Mouse (Mus musculus) gastrocnemius, adult 18-20 months (tissue): ENCODE data around the gene Vmn1r60. TPM values are rescaled to one million over a fixed set of nuclear protein-coding genes. Genes with fewer than 3 reads are reported as not detected.
"Not testable (repeated sequence)": the region's sequence is repeated elsewhere in the genome, so short reads cannot be mapped to it uniquely, and the experiment has no call there.

Source experiments
- DNase-seq: peaks from one replicate; pipeline ENCODE4 v3.0.0; 2021; ENCODE audit warnings: low spot score
- long read RNA-seq, 2 experiments: library from polyadenylated mRNA; stranded (forward); transcript quantifications; one replicate each; pipeline ENCODE4 v2.0.0; 2021
- total RNA-seq, 2 experiments: library from RNA; stranded (reverse); gene quantifications; 2 replicates each; pipeline ENCODE4 v1.2.3; 2021

Gene Vmn1r60
- total RNA-seq: not detected
- long read RNA-seq, experiment 1: 0 reads
- long read RNA-seq, experiment 2: 0 reads

DNA sequence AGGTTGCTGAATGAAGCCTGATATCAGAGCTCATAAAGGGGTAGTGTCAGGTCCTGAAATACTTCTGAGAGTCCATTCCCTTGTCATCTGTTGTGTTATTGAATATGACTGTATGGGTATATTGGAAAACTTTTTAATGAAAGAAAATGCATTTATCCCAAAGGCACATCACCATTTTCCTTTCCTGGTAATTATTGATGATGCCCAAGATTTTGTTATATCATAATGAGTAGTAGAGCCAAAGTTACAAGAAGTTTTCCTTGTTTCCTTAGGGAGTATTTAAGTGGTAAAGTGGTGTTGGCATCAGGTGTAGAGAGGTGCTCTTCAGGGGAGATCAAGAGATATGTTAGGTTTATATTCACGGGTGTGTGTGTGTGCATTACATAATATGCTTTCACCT is at the start of gene Vmn1r60:
TSS of gene Vmn1r60 (minus strand) at position 101 of the 400 bp plus-strand sequence.
- DNase-seq: not testable (repeated sequence)

DNA sequence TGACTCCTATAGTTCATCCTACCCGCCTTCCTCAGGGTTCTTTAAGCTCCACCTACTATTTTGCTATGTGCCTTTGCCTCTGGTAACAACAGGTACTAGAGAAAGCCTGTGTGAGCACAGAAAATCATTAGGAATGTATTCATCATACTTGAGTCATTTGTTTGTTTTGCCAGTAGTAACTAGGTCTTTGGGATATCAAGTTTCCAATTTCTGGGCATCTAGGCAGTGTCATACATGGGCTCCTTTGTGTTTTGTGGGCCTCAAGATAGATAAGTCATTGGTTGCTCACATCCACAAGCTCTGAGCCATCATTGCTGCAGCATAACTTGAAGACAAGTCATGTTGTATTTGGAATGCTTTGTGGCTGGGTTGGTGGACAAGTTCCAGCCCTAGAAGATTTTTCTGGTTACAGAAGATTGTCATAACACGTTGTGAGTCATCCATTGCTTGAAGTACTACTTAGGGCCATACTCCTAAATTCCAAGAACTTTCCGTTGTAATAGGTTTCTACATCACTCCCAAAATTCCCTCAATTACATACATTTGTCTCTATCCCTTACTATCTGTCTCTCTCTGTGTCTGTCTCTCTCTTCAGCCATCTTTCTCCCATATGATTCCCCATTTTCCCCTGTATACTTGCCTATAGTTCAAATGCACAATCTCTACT is 6.2 kb downstream of the Vmn1r60 start:
- DNase-seq: not testable (repeated sequence)

DNA sequence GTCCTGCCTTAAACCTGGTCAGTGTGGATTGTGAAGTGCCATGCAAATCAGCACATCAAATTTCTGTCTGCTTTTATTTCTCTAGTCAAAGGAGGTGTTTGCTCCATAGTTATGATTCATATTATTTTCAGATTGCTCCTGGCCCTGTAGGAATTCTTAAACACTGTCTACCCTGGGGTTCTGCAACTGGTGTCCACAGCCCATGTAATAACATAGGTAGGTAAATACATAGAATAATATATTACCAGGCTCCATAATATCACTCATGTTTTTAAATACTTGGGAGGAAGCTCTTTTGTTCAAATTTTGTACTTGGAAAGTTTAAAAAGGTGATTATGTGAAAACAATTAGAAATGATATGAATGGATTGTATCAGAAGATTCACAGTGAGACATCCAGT is 53.3 kb downstream of the Vmn1r60 start, which contains the start of gene Vmn2r28:
TSS of gene Vmn2r28 (minus strand) at position 101 of the 400 bp plus-strand sequence.
- DNase-seq: not testable (repeated sequence)

Other genes with a start within 250 kb of the Vmn1r60 start
- not detected for gene Gm5065, start 196.8 kb downstream of the Vmn1r60 start, total RNA-seq
- not detected for gene Nlrp2, start 196.3 kb downstream of the Vmn1r60 start, total RNA-seq
- gene Vmn1r58, start 133.9 kb downstream of the Vmn1r60 start, total RNA-seq: not detected
- not detected for gene Vmn1r59, start 90.5 kb downstream of the Vmn1r60 start, total RNA-seq
- not detected for gene Vmn2r28, start 53.4 kb downstream of the Vmn1r60 start, total RNA-seq
- not detected for gene Vmn1r61, start 66.0 kb upstream of the Vmn1r60 start, total RNA-seq
- gene Vmn1r62, start 126.3 kb upstream of the Vmn1r60 start, total RNA-seq: not detected